Mouse (Mus musculus): ENCODE data around the gene Hoxd3. TPM values are rescaled to one million over a fixed set of nuclear protein-coding genes. Genes with fewer than 3 reads are reported as not detected.

Gene Hoxd3
- polyA plus RNA-seq (2015; fragmentation: Nextera tagmentation; extraction: Ambion mirVana) = 0.09 and 0.21 TPM in 2 replicates

GRCm38 (mm10) chr2:74711721-74712621 is at the start of gene Hoxd3, which contains the start of gene Hoxd4:
TSS of gene Hoxd3 (plus strand) at chr2:74711927.
TSS of gene Hoxd4 (plus strand) at chr2:74711929.
- Histone ChIP-seq H3K9ac (no peak within 1 kb of the TSS), H3K4me1 (peaks cover 6% of the 10 kb centered on the region)

GRCm38 (mm10) chr2:74663291-74663925 is 48.3 kb upstream of the Hoxd3 start:
- Histone ChIP-seq H3K27me3 (replicated peaks) (peaks cover 83% of the 10 kb centered on the region), H3K4me1 (peaks cover 11% of the 10 kb centered on the region), H3K9ac (no peak overlapping the region), H3K36me3 (replicated peaks) (no peaks in the 10 kb centered on the region), H3K4me3 (no peak overlapping the region), H3K4me2 (no peak overlapping the region), H3K9me3 (no peaks in the 10 kb centered on the region), H3K27ac (no peak overlapping the region)
- no peak for ATAC-seq (replicated peaks)
- WGBS = 6% methylated on average over 18 of the region's 18 CpGs

More at GRCm38 (mm10) chr2:74711721-74712621, at the start of gene Hoxd3, which contains the start of gene Hoxd4:
- ATAC-seq (replicated peaks) = no peak
- H3K4me2 ChIP-seq = peak within 1 kb of the TSS; percentile 35
- under 1% methylated on average over 65 of the region's 65 CpGs for WGBS
- H3K36me3 ChIP-seq (replicated peaks) = no peaks in the 10 kb centered on the region
- H3K27me3 ChIP-seq (replicated peaks) = peaks cover 95% of the 10 kb centered on the region
- H3K4me3 ChIP-seq = peak within 1 kb of the TSS; percentile 19
- H3K9me3 ChIP-seq = no peaks in the 10 kb centered on the region
- no peak within 1 kb of the TSS for H3K27ac ChIP-seq

- whole genome bisulfite sequencing = 3% methylated on average over 7 of the region's 7 CpGs
- Histone ChIP-seq H3K27ac (no peak overlapping the region), H3K4me3 (no peak overlapping the region), H3K9me3 (no peaks in the 10 kb centered on the region), H3K4me1 (peaks cover 10% of the 10 kb centered on the region), H3K36me3 (replicated peaks) (no peaks in the 10 kb centered on the region), H3K4me2 (no peak overlapping the region), H3K27me3 (replicated peaks) (peaks cover 94% of the 10 kb centered on the region), H3K9ac (no peak overlapping the region)
- ATAC-seq (replicated peaks) = no peak
These were observed 45.3 kb upstream of the Hoxd3 start for GRCm38 (mm10) chr2:74666411-74666810.

GRCm38 (mm10) chr2:74667191-74667841 is 44.4 kb upstream of the Hoxd3 start:
- WGBS = 2% methylated on average over 36 of the region's 36 CpGs

GRCm38 (mm10) chr2:74667842-74668357 is 43.8 kb upstream of the Hoxd3 start, which contains the start of gene Hoxd13:
TSS of gene Hoxd13 (plus strand) at chr2:74668310.
- 0 out of 2 replicates have a peak, but pooled peaks have one; percentile 27 for ATAC-seq (replicated peaks)
- Histone ChIP-seq H3K27ac (no peak within 1 kb of the TSS), H3K4me3 (peak within 1 kb of the TSS; percentile 22), H3K27me3 (replicated peaks) (peaks cover 94% of the 10 kb centered on the region), H3K9ac (no peak within 1 kb of the TSS), H3K9me3 (no peaks in the 10 kb centered on the region), H3K4me1 (peaks cover 11% of the 10 kb centered on the region), H3K36me3 (replicated peaks) (no peaks in the 10 kb centered on the region), H3K4me2 (peak within 1 kb of the TSS; percentile 38)
- 0% methylated on average over 34 of the region's 51 CpGs for WGBS

More at GRCm38 (mm10) chr2:74667191-74667841, 44.4 kb upstream of the Hoxd3 start:
- no peak overlapping the region for H3K4me3 ChIP-seq
- no peak overlapping the region for H3K9ac ChIP-seq
- no peak overlapping the region for H3K27ac ChIP-seq
- H3K4me2 ChIP-seq = no peak overlapping the region
- H3K9me3 ChIP-seq = no peaks in the 10 kb centered on the region
- no peak for ATAC-seq (replicated peaks)
- H3K27me3 ChIP-seq (replicated peaks) = peaks cover 94% of the 10 kb centered on the region
- H3K36me3 ChIP-seq (replicated peaks) = no peaks in the 10 kb centered on the region
- H3K4me1 ChIP-seq = peaks cover 7% of the 10 kb centered on the region

- no peaks in the 10 kb centered on the region for H3K9me3 ChIP-seq
- peaks cover 11% of the 10 kb centered on the region for H3K4me1 ChIP-seq
- H3K36me3 ChIP-seq (replicated peaks) = no peaks in the 10 kb centered on the region
- H3K27ac ChIP-seq = no peak overlapping the region
- H3K27me3 ChIP-seq (replicated peaks) = peaks cover 94% of the 10 kb centered on the region
- peak; percentile 62; the same call in 1 of the 2 replicates for ATAC-seq (replicated peaks)
- WGBS = under 1% methylated on average over 57 of the region's 74 CpGs
- H3K4me2 ChIP-seq = peak overlapping the region; percentile 38
- H3K9ac ChIP-seq = no peak overlapping the region
- H3K4me3 ChIP-seq = peak overlapping the region; percentile 22
These were observed 43.1 kb upstream of the Hoxd3 start for GRCm38 (mm10) chr2:74668370-74669229.

- no peak overlapping the region for H3K27ac ChIP-seq
- H3K9ac ChIP-seq = no peak overlapping the region
- peaks cover 94% of the 10 kb centered on the region for H3K27me3 ChIP-seq (replicated peaks)
- H3K4me2 ChIP-seq = no peak overlapping the region
- H3K4me3 ChIP-seq = no peak overlapping the region
- no peak for ATAC-seq (replicated peaks)
- under 1% methylated on average over 3 of the region's 3 CpGs for WGBS
- no peaks in the 10 kb centered on the region for H3K36me3 ChIP-seq (replicated peaks)
- H3K9me3 ChIP-seq = no peaks in the 10 kb centered on the region
- peaks cover 11% of the 10 kb centered on the region for H3K4me1 ChIP-seq
These were observed 42.5 kb upstream of the Hoxd3 start for GRCm38 (mm10) chr2:74669230-74669578.

- ATAC-seq (replicated peaks) = no peak
- peaks cover 11% of the 10 kb centered on the region for H3K4me1 ChIP-seq
- H3K27ac ChIP-seq = no peak overlapping the region
- 2% methylated on average over 14 of the region's 14 CpGs for WGBS
- no peak overlapping the region for H3K4me2 ChIP-seq
- H3K4me3 ChIP-seq = no peak overlapping the region
- H3K36me3 ChIP-seq (replicated peaks) = no peaks in the 10 kb centered on the region
- peaks cover 94% of the 10 kb centered on the region for H3K27me3 ChIP-seq (replicated peaks)
- no peaks in the 10 kb centered on the region for H3K9me3 ChIP-seq
- no peak overlapping the region for H3K9ac ChIP-seq
These were observed 42.0 kb upstream of the Hoxd3 start for GRCm38 (mm10) chr2:74669650-74670235.

GRCm38 (mm10) chr2:74670632-74671188 is 41.0 kb upstream of the Hoxd3 start:
- H3K9ac ChIP-seq = no peak overlapping the region
- H3K9me3 ChIP-seq = no peaks in the 10 kb centered on the region
- H3K36me3 ChIP-seq (replicated peaks) = no peaks in the 10 kb centered on the region
- 2% methylated on average over 3 of the region's 3 CpGs for WGBS
- peaks cover 95% of the 10 kb centered on the region for H3K27me3 ChIP-seq (replicated peaks)
- no peak overlapping the region for H3K4me2 ChIP-seq
- no peak for ATAC-seq (replicated peaks)
- no peak overlapping the region for H3K4me3 ChIP-seq
- no peak overlapping the region for H3K27ac ChIP-seq
- H3K4me1 ChIP-seq = peaks cover 11% of the 10 kb centered on the region

- 11% methylated on average over 5 of the region's 5 CpGs for WGBS
- ATAC-seq (replicated peaks) = no peak
- Histone ChIP-seq H3K4me2 (no peak overlapping the region), H3K27me3 (replicated peaks) (peaks cover 97% of the 10 kb centered on the region), H3K27ac (no peak overlapping the region), H3K4me3 (no peak overlapping the region), H3K36me3 (replicated peaks) (no peaks in the 10 kb centered on the region), H3K9ac (no peak overlapping the region), H3K9me3 (no peaks in the 10 kb centered on the region), H3K4me1 (peaks cover 11% of the 10 kb centered on the region)
These were observed 39.9 kb upstream of the Hoxd3 start for GRCm38 (mm10) chr2:74671847-74672246.
